Mouse (Mus musculus): Measurements from ENCODE around the gene Nos1ap.
A peak's percentile ranks its signal among the peaks of the same experiment; 100 is the strongest.

Gene Nos1ap

GRCm38 (mm10) chr1:170502491-170503276, 87.0 kb downstream of the Nos1ap start:
- peak in 1 of 2 experiments; percentile 46 for DNase-seq (ENCODE audit: low spot score in 2 of 2)

- no peak for DNase-seq (ENCODE audit: low spot score in 2 of 2)
These were observed 87.7 kb downstream of the Nos1ap start for GRCm38 (mm10) chr1:170501970-170502369.

- DNase-seq (ENCODE audit: low spot score in 2 of 2) = no peak
These were observed 88.1 kb downstream of the Nos1ap start for GRCm38 (mm10) chr1:170501556-170501955.

- no peak for DNase-seq (ENCODE audit: low spot score in 2 of 2)
These were observed 89.8 kb downstream of the Nos1ap start for GRCm38 (mm10) chr1:170499891-170500290.

GRCm38 (mm10) chr1:170499466-170499865, 90.2 kb downstream of the Nos1ap start:
- no peak for DNase-seq (ENCODE audit: low spot score in 2 of 2)

- DNase-seq (ENCODE audit: low spot score in 2 of 2) = no peak
These were observed 91.0 kb downstream of the Nos1ap start for GRCm38 (mm10) chr1:170498645-170499044.

- DNase-seq (ENCODE audit: low spot score in 2 of 2) = no peak
These were observed 93.4 kb downstream of the Nos1ap start for GRCm38 (mm10) chr1:170496221-170496620.

GRCm38 (mm10) chr1:170495538-170496183, 94.0 kb downstream of the Nos1ap start:
- DNase-seq (ENCODE audit: low spot score in 2 of 2) = no peak

GRCm38 (mm10) chr1:170492527-170492926, 97.1 kb downstream of the Nos1ap start:
- no peak for DNase-seq (ENCODE audit: low spot score in 2 of 2)

- no peak for DNase-seq (ENCODE audit: low spot score in 2 of 2)
These were observed 97.6 kb downstream of the Nos1ap start for GRCm38 (mm10) chr1:170492027-170492426.

- no peak for DNase-seq (ENCODE audit: low spot score in 2 of 2)
These were observed 99.7 kb downstream of the Nos1ap start for GRCm38 (mm10) chr1:170489936-170490335.

GRCm38 (mm10) chr1:170489450-170489849, 100.2 kb downstream of the Nos1ap start:
- DNase-seq (ENCODE audit: low spot score in 2 of 2) = peak; percentile 71 to 83

GRCm38 (mm10) chr1:170485119-170485518, 104.5 kb downstream of the Nos1ap start:
- no peak for DNase-seq (ENCODE audit: low spot score in 2 of 2)

- DNase-seq (ENCODE audit: low spot score in 2 of 2) = no peak
These were observed 107.3 kb downstream of the Nos1ap start for GRCm38 (mm10) chr1:170482236-170482905.

GRCm38 (mm10) chr1:170481093-170481492, 108.6 kb downstream of the Nos1ap start:
- no peak for DNase-seq (ENCODE audit: low spot score in 2 of 2)

- DNase-seq (ENCODE audit: low spot score in 2 of 2) = no peak
These were observed 110.2 kb downstream of the Nos1ap start for GRCm38 (mm10) chr1:170479458-170479798.

GRCm38 (mm10) chr1:170478791-170479457, 110.7 kb downstream of the Nos1ap start:
- DNase-seq (ENCODE audit: low spot score in 2 of 2) = no peak

- DNase-seq (ENCODE audit: low spot score in 2 of 2) = no peak
These were observed 111.7 kb downstream of the Nos1ap start for GRCm38 (mm10) chr1:170477636-170478600.

- no peak for DNase-seq (ENCODE audit: low spot score in 2 of 2)
These were observed 116.2 kb downstream of the Nos1ap start for GRCm38 (mm10) chr1:170473460-170473859.

GRCm38 (mm10) chr1:170472861-170473260, 116.8 kb downstream of the Nos1ap start:
- no peak for DNase-seq (ENCODE audit: low spot score in 2 of 2)
